Mouse (Mus musculus): ENCODE results near the gene Ank3.

DNA sequence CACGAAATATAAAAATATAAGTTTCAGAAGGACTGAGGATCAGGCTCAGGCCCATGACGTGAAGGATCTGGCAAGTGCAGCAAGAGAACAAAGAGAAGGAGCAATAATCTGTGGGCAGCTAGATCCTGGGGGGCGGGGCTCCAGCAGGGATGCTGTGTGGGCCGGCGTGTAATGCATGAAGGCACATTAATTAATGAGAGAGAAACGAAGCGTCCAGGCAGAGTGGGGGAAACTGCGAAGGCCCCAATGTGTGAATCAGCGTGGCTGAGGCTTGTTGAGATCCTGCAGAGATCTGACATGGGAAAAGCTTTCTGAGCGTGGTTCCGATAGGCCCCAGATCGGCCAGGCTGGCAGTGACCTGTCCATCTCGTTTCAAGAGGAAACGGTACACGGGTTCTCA lies 279.7 kb downstream of the Ank3 start:
- TF ChIP-seq CTCF (IDR thresholded peaks at IDR 0.05; ENCODE audit: low read depth) (no peak), EP300 (IDR thresholded peaks at IDR 0.05; ENCODE audit: low read depth) (no peak)

Measured in liver, postnatal 0 days (tissue).